Mouse (Mus musculus) T-helper 2 cell (primary cell): Measurements from ENCODE around the gene Igfn1.

Source experiments
- in situ Hi-C: fragments of 300-600 bp; cut with MboI, MseI; formaldehyde crosslinking; loops from one replicate; pipeline ENCODE4 v1.15.1; 2025; ENCODE audit warnings: high pct_unique_total_duplicates

The Igfn1 gene

GRCm38 (mm10) chr1:135941259-135942006 is 64.7 kb downstream of the Igfn1 start:
- in situ Hi-C loops = loop anchor here (5.0 kb wide), 1 partner anchor 74 kb away; no protein-coding TSS in a partner anchor

- in situ Hi-C loops = no loop called here
Measured at GRCm38 (mm10) chr1:135936091-135936490, 70.1 kb downstream of the Igfn1 start.

- in situ Hi-C loops = no loop called here
Measured at GRCm38 (mm10) chr1:135933704-135934293, 72.3 kb downstream of the Igfn1 start.

GRCm38 (mm10) chr1:135929876-135930275 is 76.3 kb downstream of the Igfn1 start:
- in situ Hi-C loops = no loop called here

GRCm38 (mm10) chr1:135925848-135926247 is 80.3 kb downstream of the Igfn1 start:
- in situ Hi-C loops = no loop called here

- in situ Hi-C loops = no loop called here
Measured at GRCm38 (mm10) chr1:135924377-135924994, 81.7 kb downstream of the Igfn1 start.

- in situ Hi-C loops = no loop called here
Measured at GRCm38 (mm10) chr1:135923229-135923628, 82.9 kb downstream of the Igfn1 start.

GRCm38 (mm10) chr1:135918644-135919407 is 87.3 kb downstream of the Igfn1 start, which contains the start of gene Pkp1:
Gene Pkp1 (minus strand): TSS chr1:135919207.
- in situ Hi-C loops = no loop called here

GRCm38 (mm10) chr1:135917206-135917605 is 88.9 kb downstream of the Igfn1 start:
- in situ Hi-C loops = no loop called here

GRCm38 (mm10) chr1:135916486-135917058 is 89.6 kb downstream of the Igfn1 start:
- in situ Hi-C loops = no loop called here

GRCm38 (mm10) chr1:135913657-135914056 is 92.5 kb downstream of the Igfn1 start:
- in situ Hi-C loops = no loop called here

GRCm38 (mm10) chr1:135909381-135909780 is 96.8 kb downstream of the Igfn1 start:
- in situ Hi-C loops = loop anchor here (5.0 kb wide), 1 partner anchor 38 kb away; no protein-coding TSS in a partner anchor

GRCm38 (mm10) chr1:135906736-135907135 is 99.4 kb downstream of the Igfn1 start:
- in situ Hi-C loops = loop anchor here (5.0 kb wide), 1 partner anchor 41 kb away; no protein-coding TSS in a partner anchor
